Mouse (Mus musculus) MEL (cell line): ENCODE measurements at regions not wholly inside any gene's neighbourhood (a gene's known extent, or its start where the extent isn't known, plus 50 kb on each side); places are given as distances from the start of the nearest gene placed in this dataset.

Source experiments
- DNase-seq: peaks from one replicate; pipeline ENCODE4 v3.0.0; 2011; ENCODE audit warnings: low read depth, low spot score
- H3K27ac ChIP-seq: 2 replicates; pipeline ENCODE4 v1.5.1; 2012; ENCODE audit warnings: low read depth, mild to moderate bottlenecking, control low read depth, low read length, moderate library complexity; ENCODE audit not compliant: control insufficient read depth
- H3K27me3 ChIP-seq, 2 experiments: fragments of 150-350 bp in 1 of 2; sonication (generic) in 1 of 2; 2 replicates each; pipeline ENCODE4 v1.6.1; 2012; ENCODE audit warnings: low read length in 2 of 2, mild to moderate bottlenecking in 2 of 2, improper control_type of control experiment in 1 of 2, moderate library complexity in 1 of 2; ENCODE audit not compliant: insufficient read depth in 2 of 2, control insufficient read depth in 1 of 2
- H3K36me3 ChIP-seq, 2 experiments: 2 replicates each; pipeline ENCODE4 v1.6.1; 2012 to 2014; ENCODE audit warnings: low read length in 2 of 2, improper control_type of control experiment in 1 of 2, inconsistent platforms in 1 of 2, mild to moderate bottlenecking in 1 of 2; ENCODE audit not compliant: insufficient read depth in 2 of 2, control insufficient read depth in 1 of 2
- H3K4me1 ChIP-seq, 2 experiments: fragments of 150-350 bp in 1 of 2; sonication (generic) in 1 of 2; 2 replicates each; pipeline ENCODE4 v1.6.1; 2012; ENCODE audit warnings: low read length in 2 of 2, improper control_type of control experiment in 1 of 2, mild to moderate bottlenecking in 1 of 2; ENCODE audit not compliant: insufficient read depth in 2 of 2, control insufficient read depth in 1 of 2
- H3K4me3 ChIP-seq, 2 experiments: fragments of 150-350 bp in 1 of 2; sonication (generic) in 1 of 2; 2 replicates each; pipeline ENCODE4 v1.5.1; 2012; ENCODE audit warnings: low read depth in 2 of 2, low read length in 2 of 2, mild to moderate bottlenecking in 2 of 2, moderate library complexity in 2 of 2, control low read depth in 1 of 2, improper control_type of control experiment in 1 of 2; ENCODE audit not compliant: control insufficient read depth in 1 of 2, insufficient read depth in 1 of 2
- H3K79me2 ChIP-seq: 2 replicates; pipeline ENCODE4 v1.6.1; 2012; ENCODE audit warnings: mild to moderate bottlenecking, low read length, moderate library complexity; ENCODE audit not compliant: control insufficient read depth, poor library complexity, insufficient read depth
- H3K9ac ChIP-seq: 2 replicates; pipeline ENCODE4 v1.6.1; 2012; ENCODE audit warnings: low read depth, mild to moderate bottlenecking, control low read depth, low read length, moderate library complexity; ENCODE audit not compliant: control insufficient read depth, poor library complexity, severe bottlenecking
- H3K9me3 ChIP-seq: fragments of 150-350 bp; sonication (generic); replicated peaks from 2 replicates; pipeline ENCODE4 v1.6.1; 2012; ENCODE audit warnings: mild to moderate bottlenecking, low read length, improper control_type of control experiment, moderate library complexity; ENCODE audit not compliant: insufficient read depth
- BHLHE40 ChIP-seq: IDR thresholded peaks from 2 replicates; pipeline ENCODE4 v1.6.1; 2012; ENCODE audit warnings: low read depth, mild to moderate bottlenecking, inconsistent platforms, low read length, improper control_type of control experiment, borderline replicate concordance
- CHD2 ChIP-seq: IDR thresholded peaks from 2 replicates; pipeline ENCODE4 v1.6.1; 2011; ENCODE audit warnings: low read length, improper control_type of control experiment
- CTCF ChIP-seq, 3 experiments: IDR thresholded peaks in 2 of 3; conservative IDR thresholded peaks in 1 of 3; 2 replicates each; pipeline ENCODE4 v1.5.1; 2011 to 2012; ENCODE audit warnings: low read length in 3 of 3, low read depth in 2 of 3, mild to moderate bottlenecking in 2 of 3, improper control_type of control experiment in 1 of 3, inconsistent platforms in 1 of 3, mixed read lengths in 1 of 3, moderate library complexity in 1 of 3; ENCODE audit not compliant: control insufficient read depth in 1 of 3, insufficient read depth in 1 of 3, poor library complexity in 1 of 3, severe bottlenecking in 1 of 3
- EP300 ChIP-seq, 2 experiments: IDR thresholded peaks; 2 replicates each; pipeline ENCODE4 v1.6.1; 2011; ENCODE audit warnings: improper control_type of control experiment in 2 of 2, low read length in 2 of 2, low read depth in 1 of 2, mild to moderate bottlenecking in 1 of 2
- GABPA ChIP-seq: IDR thresholded peaks from 2 replicates; pipeline ENCODE4 v1.6.1; 2012; ENCODE audit warnings: low read depth, mild to moderate bottlenecking, inconsistent platforms, low read length, improper control_type of control experiment, moderate library complexity
- GATA1 ChIP-seq: IDR thresholded peaks from 2 replicates; pipeline ENCODE4 v1.6.1; 2011; ENCODE audit warnings: low read depth, low read length, improper control_type of control experiment
- HCFC1 ChIP-seq: IDR thresholded peaks from 2 replicates; pipeline ENCODE4 v1.6.1; 2012; ENCODE audit warnings: low read depth, mild to moderate bottlenecking, inconsistent platforms, low read length, improper control_type of control experiment, moderate library complexity
- MAX ChIP-seq: IDR thresholded peaks from 2 replicates; pipeline ENCODE4 v1.6.1; 2011; ENCODE audit warnings: low read length, improper control_type of control experiment
- MEF2A ChIP-seq: IDR thresholded peaks from 2 replicates; pipeline ENCODE4 v1.6.1; 2014; ENCODE audit warnings: low read depth, mild to moderate bottlenecking, inconsistent platforms, low read length, improper control_type of control experiment; ENCODE audit not compliant: poor library complexity, insufficient replicate concordance, severe bottlenecking; ENCODE audit errors: extremely low read depth
- MYB ChIP-seq: IDR thresholded peaks from 2 replicates; pipeline ENCODE4 v1.6.1; 2011; ENCODE audit warnings: mild to moderate bottlenecking, low read depth, low read length, improper control_type of control experiment
- MYC ChIP-seq: IDR thresholded peaks from 2 replicates; pipeline ENCODE4 v1.6.1; 2011; ENCODE audit warnings: low read depth, mild to moderate bottlenecking, low read length, improper control_type of control experiment, moderate library complexity
- POLR2A ChIP-seq, 2 experiments: IDR thresholded peaks; 2 replicates each; pipeline ENCODE4 v1.6.1; 2011 to 2012; ENCODE audit warnings: low read length in 2 of 2, mild to moderate bottlenecking in 2 of 2, control low read depth in 1 of 2, improper control_type of control experiment in 1 of 2, low read depth in 1 of 2, moderate library complexity in 1 of 2; ENCODE audit not compliant: control insufficient read depth in 1 of 2, insufficient read depth in 1 of 2, poor library complexity in 1 of 2
- POLR2AphosphoS2 ChIP-seq: IDR thresholded peaks from 2 replicates; pipeline ENCODE4 v1.6.1; 2011; ENCODE audit warnings: low read length, improper control_type of control experiment
- RAD21 ChIP-seq: IDR thresholded peaks from 2 replicates; pipeline ENCODE4 v1.6.1; 2011; ENCODE audit warnings: mild to moderate bottlenecking, low read depth, low read length, improper control_type of control experiment
- TCF12 ChIP-seq: IDR thresholded peaks from 2 replicates; pipeline ENCODE4 v1.6.1; 2014; ENCODE audit warnings: low read depth, mild to moderate bottlenecking, inconsistent platforms, low read length, improper control_type of control experiment, moderate library complexity
- USF2 ChIP-seq, 2 experiments: IDR thresholded peaks; 2 replicates each; pipeline ENCODE4 v1.6.1; 2011 to 2012; ENCODE audit warnings: improper control_type of control experiment in 2 of 2, low read length in 2 of 2, borderline replicate concordance in 1 of 2, inconsistent platforms in 1 of 2, low read depth in 1 of 2, mild to moderate bottlenecking in 1 of 2; ENCODE audit not compliant: insufficient read depth in 1 of 2
- ZC3H11A ChIP-seq: IDR thresholded peaks from 2 replicates; pipeline ENCODE4 v1.6.1; 2012; ENCODE audit warnings: low read depth, mild to moderate bottlenecking, inconsistent platforms, low read length, improper control_type of control experiment

- no peaks in the 10 kb centered on the region for H3K4me1 ChIP-seq
- H3K9me3 ChIP-seq, result no peaks in the 10 kb centered on the region
- no peak overlapping the region for H3K4me3 ChIP-seq
Measured at GRCm38 (mm10) chr3:147967866-147968265, 1022.5 kb downstream of the Adgrl2 start.

DNA sequence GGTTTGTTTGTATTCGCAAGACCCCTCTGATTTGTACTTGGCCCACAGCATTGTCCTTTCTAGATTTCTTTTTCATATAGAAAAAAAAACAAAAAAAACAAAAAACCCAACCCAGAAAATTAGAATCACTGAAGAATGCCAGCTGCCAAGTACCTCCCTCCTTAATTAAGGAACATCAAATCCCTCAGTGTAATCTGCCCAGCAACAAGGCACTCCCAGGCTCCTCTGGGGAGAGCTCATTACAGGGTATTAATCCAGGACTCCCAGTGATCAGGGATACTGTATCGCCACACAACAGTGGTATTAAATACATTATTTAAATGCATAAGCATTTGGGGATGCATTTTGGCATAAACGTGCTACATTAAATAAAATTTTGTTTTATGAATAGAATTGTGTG lies 1023.1 kb downstream of the Adgrl2 start:
- Histone ChIP-seq H3K9ac (no peak overlapping the region), H3K9me3 (no peaks in the 10 kb centered on the region), H3K27ac (no peak overlapping the region), H3K79me2 (no peaks in the 10 kb centered on the region), H3K36me3 (no peaks in the 10 kb centered on the region), H3K27me3 (no peaks in the 10 kb centered on the region), H3K4me3 (no peak overlapping the region), H3K4me1 (no peaks in the 10 kb centered on the region)
- no peak for DNase-seq
- TF ChIP-seq ZC3H11A, result no peak
- TF ChIP-seq MYB, result no peak
- TF ChIP-seq MEF2A, result no peak
- TF ChIP-seq HCFC1, result no peak
- no peak for TF ChIP-seq TCF12
- TF ChIP-seq POLR2AphosphoS2, result no peak
- no peak for TF ChIP-seq GABPA
- TF ChIP-seq GATA1, result no peak
- no peak for TF ChIP-seq USF2 (IDR thresholded peaks at IDR 0.05; ENCODE audit: borderline replicate concordance in 1 of 2, insufficient read depth in 1 of 2, low read depth in 1 of 2, low read length in 2 of 2)
- TF ChIP-seq BHLHE40, result no peak
- no peak for TF ChIP-seq CTCF (IDR thresholded peaks at IDR 0.05 in 2 of 3, conservative IDR thresholded peaks at IDR 0.05 in 1 of 3; ENCODE audit: control insufficient read depth in 1 of 3, insufficient read depth in 1 of 3, low read depth in 2 of 3, low read length in 3 of 3, poor library complexity in 1 of 3, severe bottlenecking in 1 of 3)
- no peak for TF ChIP-seq MAX
- no peak for TF ChIP-seq MYC
- TF ChIP-seq CHD2, result no peak
- no peak for TF ChIP-seq EP300 (IDR thresholded peaks at IDR 0.05; ENCODE audit: low read depth in 1 of 2, low read length in 2 of 2)
- TF ChIP-seq POLR2A (IDR thresholded peaks at IDR 0.05; ENCODE audit: control insufficient read depth in 1 of 2, insufficient read depth in 1 of 2, low read depth in 1 of 2, low read length in 2 of 2, poor library complexity in 1 of 2), result no peak

More at GRCm38 (mm10) chr3:147967866-147968265, 1022.5 kb downstream of the Adgrl2 start:
- no peaks in the 10 kb centered on the region for H3K27me3 ChIP-seq
- no peak overlapping the region for H3K27ac ChIP-seq
- H3K79me2 ChIP-seq, result no peaks in the 10 kb centered on the region
- H3K9ac ChIP-seq, result no peak overlapping the region
- TF ChIP-seq ZC3H11A (no peak), CHD2 (no peak), RAD21 (no peak)
- TF ChIP-seq, all 39 proteins: peak for 0
- no peak for DNase-seq
- H3K36me3 ChIP-seq, result no peaks in the 10 kb centered on the region
